Mouse (Mus musculus) cerebellum, postnatal 14 days (tissue): ENCODE measurements at regions not wholly inside any gene's neighbourhood (a gene's known extent, or its start where the extent isn't known, plus 50 kb on each side); places are given as distances from the start of the nearest gene placed in this dataset.

Experiments used
- DNase-seq, 2 experiments: peaks; one replicate each; pipeline ENCODE4 v3.0.0; 2021; ENCODE audit warnings: mixed read lengths in 2 of 2

DNA sequence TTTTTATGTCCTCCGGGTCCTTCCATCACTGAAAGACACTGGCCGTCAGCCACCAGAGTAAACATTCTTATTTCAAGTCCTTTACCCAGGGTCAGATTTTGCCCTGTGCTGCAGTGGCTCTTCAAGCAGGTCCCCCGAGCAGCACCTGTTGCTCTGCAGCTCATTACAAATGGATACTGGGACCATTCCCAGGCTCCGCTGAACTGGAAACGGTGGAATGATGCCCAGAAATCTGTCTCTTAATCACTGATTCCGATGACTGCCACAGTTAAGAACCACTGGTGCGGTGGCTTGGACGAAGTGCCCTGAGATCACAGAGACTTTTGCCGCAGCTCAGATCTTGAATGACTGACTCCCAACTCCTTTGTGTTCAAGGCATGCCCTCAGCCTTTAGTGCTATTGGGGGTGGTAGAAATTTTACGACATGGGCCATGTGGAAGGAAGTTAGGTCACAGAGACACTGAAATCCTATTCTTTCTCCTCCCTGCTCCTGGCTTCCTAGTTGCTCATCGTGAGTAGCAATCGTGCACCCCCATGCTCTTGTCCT lies 179.6 kb upstream of the Prickle1 start:
- peak; percentile 91 to 92 for DNase-seq

DNA sequence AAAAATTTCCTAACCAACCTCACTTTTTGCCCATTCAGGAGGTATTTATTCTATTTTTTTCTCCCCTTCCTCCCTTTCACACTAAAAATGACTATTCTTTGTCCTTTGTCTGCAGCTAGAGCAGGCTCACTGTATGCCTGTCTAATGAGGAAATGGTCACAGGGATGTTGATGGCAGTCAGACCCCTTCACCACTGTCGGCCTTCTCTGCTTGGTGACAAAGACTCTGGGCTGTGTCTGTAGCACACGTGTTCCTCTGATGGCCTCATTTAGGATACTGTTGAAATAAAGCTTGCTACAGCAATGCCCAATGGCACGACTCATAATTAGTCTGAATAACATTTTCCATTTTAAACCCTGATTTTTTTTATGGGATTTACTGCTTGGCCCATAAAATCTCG lies 178.6 kb upstream of the Prickle1 start:
- no peak for DNase-seq

DNA sequence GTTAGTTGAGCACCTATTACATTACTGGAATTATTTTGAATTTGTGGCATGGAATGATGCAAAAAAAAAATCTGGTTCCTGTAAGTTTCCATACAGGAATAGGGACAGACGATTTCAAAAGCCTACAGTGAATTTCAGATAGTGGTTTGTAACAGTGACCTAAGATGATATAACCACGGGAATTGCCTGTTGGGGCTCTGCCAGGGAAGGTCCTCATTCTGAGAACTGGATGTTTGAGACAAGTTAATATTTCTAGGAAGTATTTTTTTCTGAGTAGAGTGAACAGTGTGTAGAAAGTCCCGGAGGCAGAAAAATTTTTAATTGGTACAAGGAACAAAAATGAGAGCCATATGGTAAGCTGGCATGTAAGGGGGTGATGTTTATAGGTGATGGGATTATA lies 171.3 kb upstream of the Prickle1 start:
- DNase-seq = no peak

DNA sequence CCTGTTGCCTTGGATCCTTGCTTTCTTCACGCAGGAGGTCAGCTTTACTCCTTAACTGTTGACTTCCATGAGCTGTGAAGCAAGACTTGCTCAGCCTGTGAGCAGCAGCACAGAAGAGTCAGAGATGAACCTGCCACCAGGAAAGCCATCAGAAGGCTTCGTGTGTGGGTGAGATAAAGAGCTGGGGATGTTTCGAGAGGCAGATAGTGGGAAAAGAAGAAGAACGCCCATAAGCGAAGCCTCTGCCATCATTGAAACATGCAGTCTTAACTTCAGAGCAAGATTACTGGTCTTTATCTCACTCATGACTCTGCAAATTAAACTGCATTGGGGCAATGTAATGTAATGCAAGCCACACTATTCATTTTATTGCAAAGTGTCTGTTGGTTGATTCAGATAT lies 167.4 kb upstream of the Prickle1 start:
- no peak for DNase-seq

DNA sequence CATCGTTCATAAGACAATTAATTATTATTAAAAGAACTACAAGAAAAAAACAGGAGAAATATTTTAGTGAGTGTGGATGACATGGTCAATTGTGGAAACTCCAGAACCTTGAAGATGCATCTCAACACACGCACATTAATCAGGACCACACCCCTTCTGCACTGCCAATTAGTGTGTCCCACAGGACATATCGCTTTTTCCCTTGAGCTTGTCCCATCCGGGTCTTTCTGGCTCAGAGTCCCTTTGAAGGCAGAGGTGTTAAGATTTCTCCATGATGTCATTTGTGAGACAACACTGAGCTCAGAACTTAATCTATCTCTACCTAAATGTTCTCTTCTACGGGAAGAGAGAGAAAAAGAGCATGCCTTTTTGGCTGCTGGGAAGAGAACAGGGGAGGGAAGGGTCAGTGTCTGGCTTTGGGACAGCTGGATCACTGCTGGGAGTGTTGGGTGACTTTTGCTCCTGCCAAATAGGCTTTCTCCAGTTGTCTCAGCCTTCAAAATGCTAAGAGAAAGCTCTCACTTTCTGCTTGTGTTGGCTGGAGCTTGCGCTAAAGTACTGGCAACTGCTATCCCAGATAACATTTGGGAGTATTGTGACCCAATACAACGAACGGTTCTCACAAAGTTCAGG lies 162.6 kb upstream of the Prickle1 start:
- DNase-seq = no peak

DNA sequence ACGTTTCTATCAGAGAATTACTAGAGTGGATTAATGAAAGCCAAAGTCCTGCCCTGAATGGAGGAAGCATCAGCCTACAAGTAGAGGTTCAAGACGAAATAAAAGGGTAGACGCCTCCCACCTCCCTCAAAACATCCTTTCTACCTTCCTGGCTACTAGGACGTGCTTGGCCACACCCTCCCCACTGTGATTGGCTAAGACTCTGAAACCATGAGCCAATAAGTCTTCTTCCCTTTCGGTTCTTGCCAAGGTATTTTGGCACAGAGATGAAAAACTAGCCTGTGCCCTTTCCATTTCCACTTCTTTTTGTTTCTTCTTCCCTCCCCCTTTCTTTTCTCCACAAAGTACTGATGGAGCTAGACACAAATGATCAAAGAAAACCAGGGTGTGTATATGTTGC lies 160.3 kb upstream of the Prickle1 start:
- peak in 1 of 2 experiments; percentile 7 for DNase-seq

DNA sequence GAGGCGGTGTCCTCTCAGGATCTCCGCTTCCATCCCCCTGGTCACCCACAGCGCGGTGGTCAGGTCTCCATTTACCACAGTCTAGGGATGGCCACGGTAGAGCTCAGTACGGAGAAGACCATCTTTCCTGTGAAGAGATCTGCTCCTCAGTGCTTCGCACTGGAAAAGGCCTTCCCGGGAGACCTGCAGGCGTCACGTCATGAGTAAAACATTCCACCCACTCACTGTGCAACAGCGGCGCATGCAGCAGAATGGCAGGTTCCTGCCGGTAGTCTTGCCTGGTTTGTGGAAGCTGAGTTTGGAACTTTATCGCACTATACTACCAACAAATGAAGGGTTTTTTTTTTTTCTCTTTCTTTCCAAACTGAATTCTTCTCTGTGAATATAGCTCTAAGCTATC lies 156.1 kb upstream of the Prickle1 start:
- DNase-seq = no peak

DNA sequence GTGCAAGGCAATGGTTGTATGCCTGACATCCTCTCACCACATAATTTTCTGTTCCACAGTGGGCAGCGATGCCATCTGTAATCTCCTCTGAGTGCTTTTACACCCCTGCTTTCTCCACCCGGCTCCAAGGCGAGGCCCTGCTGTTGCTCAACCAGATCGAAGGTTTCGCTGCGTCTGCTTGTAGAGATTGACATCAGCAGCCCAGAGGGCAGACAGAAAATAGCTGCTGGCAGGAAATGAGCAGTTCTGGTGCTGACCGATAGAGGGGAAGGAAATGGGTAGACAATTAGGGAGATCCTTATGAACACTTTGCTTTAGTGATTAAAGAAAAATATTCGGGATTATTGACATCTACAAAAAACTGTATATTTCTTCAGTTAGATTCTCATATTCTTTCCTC lies 155.3 kb upstream of the Prickle1 start:
- DNase-seq = peak; percentile 30 to 37

DNA sequence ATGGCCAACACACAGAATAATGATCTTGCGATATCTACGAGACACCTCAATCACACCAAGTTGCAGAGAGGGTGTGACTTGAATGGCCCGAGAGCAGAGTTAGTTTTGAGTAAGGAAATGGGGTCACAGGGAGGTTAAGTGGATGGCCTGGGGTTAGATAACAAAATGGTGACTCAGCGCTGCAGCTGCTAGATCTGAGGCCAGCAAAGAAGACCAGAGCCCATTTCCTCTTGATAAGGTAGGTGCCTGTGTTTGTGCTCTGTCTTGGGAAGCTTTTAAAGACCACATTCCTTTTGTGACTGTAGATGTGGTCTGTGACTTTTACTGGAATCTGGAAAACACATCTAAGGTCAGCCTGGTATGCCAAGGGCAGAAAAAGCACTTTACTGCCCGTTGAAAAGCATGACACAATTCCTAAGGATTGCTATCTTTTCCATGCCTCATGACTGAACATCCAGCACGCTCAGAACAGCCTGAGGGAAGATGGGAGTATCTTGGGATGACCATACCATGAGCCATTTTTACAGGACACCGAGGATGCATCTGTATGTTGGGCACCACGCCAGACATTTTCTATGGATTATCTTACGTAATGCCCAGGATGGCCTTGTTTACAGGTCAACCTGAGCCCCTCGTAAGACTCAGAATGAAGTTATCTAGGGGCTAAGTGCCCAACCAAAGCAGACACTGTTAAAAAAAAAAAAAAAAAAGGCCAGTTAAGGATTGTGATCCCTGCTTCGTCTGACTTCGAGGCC lies 148.7 kb upstream of the Prickle1 start:
- no peak for DNase-seq

DNA sequence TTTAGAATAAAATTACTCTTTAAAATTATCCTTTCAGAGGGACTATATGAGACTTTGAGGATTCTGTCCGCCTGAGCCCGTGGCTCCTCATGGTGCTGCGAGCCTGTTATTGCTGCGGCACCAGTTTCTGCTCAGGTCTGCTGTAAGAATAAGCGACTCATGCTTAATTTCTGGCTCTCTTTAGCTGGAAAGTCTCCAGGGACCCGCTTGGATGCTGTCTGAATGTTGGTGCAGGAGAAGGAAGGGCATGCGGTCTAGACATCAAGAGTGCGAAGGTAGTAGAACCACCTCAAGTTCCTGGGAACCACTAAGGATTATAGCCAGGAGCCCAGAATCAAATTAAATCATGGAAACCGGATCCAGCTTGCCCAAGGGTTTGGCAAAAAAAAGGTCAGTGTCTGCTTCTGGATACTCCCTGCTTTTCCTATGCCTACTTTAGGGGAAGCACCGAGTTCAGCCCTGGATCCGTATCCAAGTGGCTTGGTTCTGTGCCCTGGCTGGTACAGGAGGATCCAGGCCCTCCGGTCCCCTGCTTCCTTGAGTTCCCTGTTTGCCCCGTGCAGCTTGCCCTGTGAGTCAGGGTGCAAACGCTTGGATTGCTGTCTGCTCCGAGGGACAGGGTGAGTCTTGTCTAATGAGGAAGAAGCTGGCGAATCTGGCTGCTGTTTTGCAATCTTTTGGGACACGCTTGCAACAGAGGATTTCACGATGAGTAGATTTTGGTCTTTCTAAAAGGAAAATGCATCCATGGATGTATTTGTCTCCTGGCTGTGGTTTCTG lies 138.2 kb upstream of the Prickle1 start:
- peak; percentile 56 to 68 for DNase-seq

DNA sequence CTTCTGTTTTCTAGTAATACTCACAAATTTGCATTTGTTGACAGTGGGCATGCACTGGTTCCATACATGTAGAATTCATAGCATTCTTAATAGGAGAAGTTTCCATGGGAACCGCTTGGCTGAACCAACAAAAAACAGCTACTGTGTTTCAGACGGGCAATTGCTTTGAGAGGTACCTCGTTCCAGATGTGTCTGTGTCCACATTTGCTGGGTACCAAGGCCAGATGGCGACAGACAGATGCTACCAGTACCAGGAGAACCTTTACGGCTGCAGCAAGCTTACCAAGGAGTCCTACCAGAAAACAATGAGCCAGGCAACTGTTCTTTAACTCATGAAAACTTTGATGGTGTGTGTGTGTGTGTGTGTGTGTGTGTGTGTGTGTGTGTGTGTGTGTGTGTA lies 137.1 kb upstream of the Prickle1 start:
- DNase-seq = no peak

DNA sequence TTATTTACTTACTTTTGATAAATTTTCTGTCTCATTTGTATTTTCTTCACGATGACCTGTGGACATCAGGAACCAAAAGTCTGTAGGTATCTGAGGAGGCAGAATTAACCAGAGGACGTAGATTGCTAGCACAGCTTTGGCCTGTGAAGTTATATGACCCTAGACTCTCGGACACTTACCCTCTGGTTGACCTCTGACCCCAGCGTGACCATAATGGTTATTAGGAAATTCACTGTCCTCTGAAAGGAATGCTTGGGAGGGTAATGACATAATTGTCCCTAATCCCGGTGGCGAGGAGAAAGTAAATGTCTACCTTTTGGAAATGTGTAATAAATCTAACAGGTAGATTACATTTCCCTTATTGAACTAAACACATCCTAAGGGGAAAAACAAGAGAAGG lies 135.5 kb upstream of the Prickle1 start:
- DNase-seq = no peak

DNA sequence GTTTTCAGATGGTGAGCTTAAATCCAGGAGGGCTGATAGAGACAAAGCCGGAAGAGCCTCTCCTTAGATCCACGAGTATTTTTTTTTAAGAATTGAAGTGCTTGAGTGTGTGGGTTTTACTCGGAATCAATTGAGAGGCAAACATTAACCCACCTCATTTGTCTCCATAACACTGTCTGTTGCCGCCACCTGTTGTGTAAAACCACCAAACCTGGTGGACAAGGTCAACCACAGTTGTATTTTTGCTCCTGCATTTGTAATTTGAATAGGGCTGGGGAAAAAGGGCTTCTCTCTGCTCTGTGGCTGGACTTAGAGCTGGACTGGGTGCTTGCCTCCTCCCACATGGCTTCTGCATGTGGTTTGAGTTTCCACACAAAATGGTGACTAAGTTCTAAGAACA lies 119.8 kb upstream of the Prickle1 start:
- no peak for DNase-seq

DNA sequence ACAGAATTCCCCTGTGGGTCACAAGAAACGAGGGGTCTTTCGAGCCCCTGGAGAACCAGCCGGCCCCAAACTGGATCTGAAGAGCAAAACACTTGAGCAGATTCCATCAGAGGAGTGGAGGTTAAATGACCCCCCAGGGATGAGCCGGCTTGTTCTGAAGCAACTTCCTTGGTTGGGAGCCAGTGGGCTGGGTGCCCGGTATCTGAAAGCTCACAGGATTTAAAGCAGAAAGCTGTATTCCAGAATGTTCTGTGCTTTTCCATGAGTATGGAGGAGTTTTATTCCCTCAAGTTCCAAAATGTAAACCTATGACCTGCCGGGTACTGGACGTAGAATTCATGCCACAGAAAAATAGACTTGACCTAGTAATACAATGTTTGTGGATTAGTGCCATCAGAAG lies 117.7 kb upstream of the Prickle1 start:
- DNase-seq = peak; percentile 31 to 57

DNA sequence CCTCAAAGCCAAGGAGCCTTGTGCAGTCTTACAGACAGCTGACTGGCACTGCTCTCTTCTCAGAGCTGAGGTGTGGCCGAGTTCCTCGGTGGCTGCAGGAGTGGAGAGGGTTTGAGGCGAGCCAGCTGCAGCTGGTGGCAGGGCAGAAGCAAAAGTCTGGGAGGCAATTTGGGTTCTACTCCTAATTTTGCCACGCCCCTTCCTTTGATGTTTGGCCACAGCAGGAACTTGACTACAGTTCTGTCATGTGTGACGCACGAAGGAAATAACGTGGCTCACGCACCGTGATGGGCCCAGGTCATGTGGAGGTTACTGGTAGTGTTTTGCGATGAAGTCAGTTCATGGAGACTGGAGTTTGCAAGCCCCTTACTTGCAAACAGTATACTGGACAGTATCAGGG lies 116.9 kb upstream of the Prickle1 start:
- DNase-seq = no peak

DNA sequence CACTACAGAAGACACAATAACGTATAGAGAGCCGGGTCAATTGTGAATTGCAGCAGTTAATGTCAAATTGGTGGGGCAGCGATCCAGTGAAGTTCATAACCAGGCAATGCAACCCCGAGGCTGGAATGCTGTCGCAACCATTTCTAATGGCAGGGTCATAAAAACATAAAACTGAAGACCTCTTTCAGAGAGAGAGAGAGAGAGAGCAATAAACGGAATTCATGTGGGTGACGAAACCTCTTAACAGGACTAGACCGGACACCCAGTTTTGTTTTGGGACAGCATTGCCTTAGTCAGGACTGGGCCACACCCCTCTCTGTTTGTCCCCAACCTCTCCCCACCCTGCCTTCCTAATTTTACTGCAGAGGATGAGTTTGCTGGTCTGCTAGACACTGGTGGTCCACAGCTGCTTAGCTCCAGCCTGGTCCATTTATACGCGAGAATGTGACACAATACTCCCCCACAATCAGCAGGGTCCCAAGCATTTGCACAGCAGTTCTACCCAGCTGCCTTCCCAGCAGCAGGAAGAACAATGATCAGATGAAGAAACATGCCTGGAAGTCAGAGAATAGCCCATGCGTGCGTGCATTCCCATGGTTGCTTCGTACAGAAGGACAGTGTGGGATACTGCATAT lies 115.6 kb upstream of the Prickle1 start:
- no peak for DNase-seq

DNA sequence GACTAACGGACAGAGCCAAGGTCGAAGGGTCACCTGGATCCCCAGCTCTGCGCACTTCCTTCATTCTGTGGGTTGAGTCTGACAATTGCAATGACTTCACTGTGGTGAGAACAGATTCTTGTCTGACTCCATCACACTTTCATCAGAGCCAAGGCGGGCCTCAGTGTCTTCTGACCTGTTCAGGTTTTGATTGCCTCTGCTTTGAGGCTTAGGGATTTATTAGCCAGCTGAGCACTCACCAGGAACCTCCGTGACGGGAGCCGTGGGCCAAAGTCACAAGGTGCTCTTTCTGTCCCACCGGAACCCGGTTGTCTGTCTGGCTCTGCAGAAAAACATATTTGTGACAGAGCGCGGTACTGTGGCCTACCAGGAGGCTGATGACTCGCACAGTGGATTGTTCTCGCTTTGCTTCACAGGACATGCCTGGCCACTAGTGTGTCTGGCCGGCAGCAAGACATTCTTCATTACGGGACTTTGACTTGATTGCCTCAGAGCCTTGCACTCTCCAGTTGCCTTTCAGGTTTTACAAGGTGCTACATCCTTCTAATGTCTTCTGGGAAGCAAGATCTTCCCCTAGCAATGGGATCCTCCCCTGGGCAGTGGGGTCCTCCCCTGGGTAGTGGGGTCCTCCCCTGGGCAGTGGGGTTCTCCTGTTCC lies 114.9 kb upstream of the Prickle1 start:
- DNase-seq = no peak

DNA sequence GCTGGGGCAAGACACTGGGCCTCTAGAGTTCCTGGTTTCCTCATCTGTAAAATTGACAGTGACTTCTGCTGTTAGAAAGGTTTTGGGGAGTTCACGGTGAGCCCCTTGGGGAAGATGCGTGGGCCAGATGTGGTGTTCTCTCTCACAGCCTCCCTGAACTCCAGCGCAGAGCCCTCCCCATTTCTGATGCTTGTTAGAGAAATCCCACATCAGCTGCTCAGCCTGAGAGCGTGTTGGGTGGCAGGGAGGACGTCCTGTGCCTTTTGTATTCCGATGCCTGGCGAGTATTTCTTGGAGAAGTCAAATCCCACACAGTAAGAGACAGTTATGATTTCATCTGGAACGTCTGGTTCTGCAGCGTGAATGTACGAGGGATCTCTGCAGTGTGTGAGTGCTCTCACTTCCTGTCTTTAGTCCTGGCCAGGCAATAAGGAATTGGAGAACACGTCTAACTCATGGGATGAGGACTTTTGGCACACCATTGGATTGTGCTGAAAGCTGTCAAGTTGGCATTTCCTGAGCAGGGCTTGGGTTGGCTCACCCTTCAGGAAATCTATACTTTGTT lies 110.8 kb upstream of the Prickle1 start:
- no peak for DNase-seq

DNA sequence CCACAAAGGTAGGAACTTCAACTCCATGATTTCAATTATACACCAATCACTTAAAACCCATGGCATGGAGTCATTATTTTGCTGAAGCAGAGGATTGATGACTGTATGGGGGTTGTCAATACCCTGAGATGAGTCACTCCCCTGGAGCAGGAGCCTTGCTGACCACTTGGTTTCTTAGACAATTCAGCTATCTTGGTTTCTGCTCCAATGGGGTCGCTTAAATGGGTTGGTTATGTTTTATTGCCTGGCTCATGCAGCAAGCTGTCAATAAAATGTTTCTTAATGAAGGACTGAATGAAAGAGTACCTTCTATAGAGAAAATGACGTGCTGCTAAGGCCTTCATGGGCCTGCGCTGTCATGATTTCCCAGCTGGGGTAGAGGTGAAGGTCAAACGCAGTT lies 110.0 kb upstream of the Prickle1 start:
- no peak for DNase-seq

DNA sequence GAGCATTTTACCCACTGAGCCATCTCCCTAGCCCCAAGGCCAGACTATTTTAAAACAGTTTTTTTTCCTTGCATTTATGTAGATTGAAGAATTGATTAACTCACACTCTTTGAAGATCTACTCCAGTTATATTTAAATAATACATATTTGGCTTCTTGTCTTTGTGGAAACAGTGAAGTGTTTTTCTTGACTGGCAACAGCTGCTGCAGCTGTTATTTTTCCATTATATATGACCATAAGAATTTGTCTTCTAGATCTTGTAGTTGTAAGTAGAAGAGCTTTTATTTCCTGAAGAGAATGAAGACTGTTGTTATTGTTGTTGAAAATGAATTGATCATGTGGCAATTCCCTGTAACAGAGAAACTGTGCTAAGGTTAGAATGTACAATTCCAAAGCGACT lies 109.4 kb upstream of the Prickle1 start:
- DNase-seq = no peak

DNA sequence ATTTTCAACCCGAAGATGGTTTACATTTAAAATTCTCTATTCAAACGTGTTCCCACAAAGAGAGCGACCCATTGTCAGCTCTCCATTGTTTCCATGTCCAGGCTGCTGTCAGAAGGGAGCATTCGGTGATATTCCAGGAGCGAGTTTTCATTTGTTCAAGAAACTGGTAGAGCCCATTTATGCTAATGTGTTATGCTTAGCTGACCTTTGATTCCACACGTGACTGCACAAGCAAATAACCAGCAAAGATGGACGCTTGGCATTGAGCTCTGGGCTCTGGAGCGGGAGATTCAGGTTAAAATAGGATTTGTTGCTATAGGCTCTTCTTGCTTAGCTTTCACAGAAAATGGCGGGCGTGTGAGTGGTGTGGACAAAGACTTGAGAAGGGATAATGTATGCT lies 105.3 kb upstream of the Prickle1 start:
- DNase-seq = peak in 1 of 2 experiments; percentile 27

DNA sequence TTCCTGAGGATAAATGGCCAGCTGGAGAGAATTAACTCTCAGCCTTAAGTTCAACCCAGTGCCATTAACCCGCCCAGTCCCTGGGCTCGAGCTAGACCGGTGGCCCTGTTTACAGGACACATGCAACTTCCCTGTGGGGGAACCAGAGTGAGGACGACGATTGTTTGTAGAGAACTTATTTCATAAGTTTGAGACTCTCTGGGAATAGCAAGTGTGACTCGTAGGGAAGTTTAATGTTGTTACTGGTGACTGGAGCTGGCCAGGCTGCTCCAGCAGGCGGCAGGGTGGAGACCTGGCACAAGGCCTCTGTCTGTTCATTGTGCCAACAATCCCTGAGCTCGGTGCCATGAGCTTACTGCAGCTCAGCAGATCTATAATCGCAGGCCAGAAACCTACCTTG lies 104.3 kb upstream of the Prickle1 start:
- peak; percentile 89 to 91 for DNase-seq
